Mouse (Mus musculus) olfactory bulb, adult 2 months (tissue): Measurements from ENCODE around the gene Ciao2a.

Experiments used
- CTCF ChIP-seq: fragments of 200-500 bp; IDR thresholded peaks from 2 replicates; pipeline ENCODE4 v1.5.1; 2012; ENCODE audit warnings: low read depth, mild to moderate bottlenecking, low read length, moderate library complexity; ENCODE audit not compliant: insufficient read depth
- POLR2A ChIP-seq: fragments of 200-500 bp; IDR thresholded peaks from 2 replicates; pipeline ENCODE4 v1.6.1; 2012; ENCODE audit warnings: mild to moderate bottlenecking, low read depth, low read length, moderate library complexity; ENCODE audit not compliant: insufficient read depth

DNA sequence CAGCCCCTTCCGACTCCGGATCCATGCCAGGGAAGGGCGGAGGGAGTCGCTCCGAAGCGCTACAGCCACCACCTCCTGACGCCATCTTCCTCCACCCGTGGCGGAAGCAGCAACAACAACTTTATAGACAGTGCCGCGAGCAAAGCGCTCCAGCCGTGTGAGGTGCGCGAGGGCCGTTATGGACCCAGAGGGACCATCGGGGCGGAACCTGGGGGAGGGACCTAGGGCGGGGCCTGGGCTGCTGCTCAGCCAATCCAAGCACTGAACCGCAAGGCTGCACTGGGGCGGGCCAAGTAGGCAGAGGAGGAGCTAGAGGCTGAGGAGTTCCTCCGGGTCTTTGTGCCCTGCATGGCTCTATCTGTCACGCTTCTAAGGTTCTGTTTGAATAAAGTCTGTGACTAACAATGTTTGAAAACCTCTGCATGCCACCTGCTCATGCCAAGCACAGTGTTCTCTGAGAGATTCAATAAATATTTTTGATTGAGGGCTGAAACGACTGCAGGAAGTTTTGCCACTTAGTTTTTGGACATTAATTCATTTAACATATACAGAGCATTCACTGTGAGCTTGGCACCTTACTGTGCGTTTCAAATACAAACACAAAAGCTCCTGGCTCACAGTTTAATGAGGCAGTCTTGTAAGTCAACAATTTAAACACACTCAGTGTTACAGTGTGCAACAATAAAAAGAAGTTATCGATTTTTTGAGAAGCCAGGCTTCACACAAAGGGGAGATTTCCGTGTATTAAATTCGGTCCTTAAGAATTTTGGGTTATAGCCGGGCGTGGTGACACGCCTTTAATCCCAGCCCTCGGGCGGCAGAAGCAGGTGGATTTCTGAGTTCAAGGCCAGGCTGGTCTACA is 1.5 kb upstream of the Ciao2a start:
- TF ChIP-seq CTCF: no peak
- TF ChIP-seq POLR2A: peak; percentile 71
